Mouse (Mus musculus): Measurements from ENCODE around the gene Adcy6. TPM values are rescaled to one million over a fixed set of nuclear protein-coding genes. Genes with fewer than 3 reads are reported as not detected.

Adcy6 gene
- polyA plus RNA-seq, 1 experiment from 2014 or later: 9.9 TPM

- WGBS: 52% methylated on average over 7 of the region's 7 CpGs
- Histone ChIP-seq H3K9me3 (replicated peaks; ENCODE audit: control insufficient read depth, low read length, poor library complexity, severe bottlenecking) (no peaks in the 10 kb centered on the region), H3K27ac (ENCODE audit: low read length) (no peak overlapping the region), H3K4me3 (ENCODE audit: low read depth, low read length) (no peak overlapping the region), H3K4me1 (ENCODE audit: control insufficient read depth, insufficient read depth, low read length) (no peaks in the 10 kb centered on the region), H3K36me3 (ENCODE audit: control insufficient read depth, insufficient read depth, low read length) (no peaks in the 10 kb centered on the region), H3K4me2 (ENCODE audit: low read length) (no peak overlapping the region), H3K9ac (ENCODE audit: low read depth, low read length) (no peak overlapping the region), H3K27me3 (ENCODE audit: control insufficient read depth, insufficient read depth, low read depth, low read length) (no peaks in the 10 kb centered on the region)
- ATAC-seq: no peak
Observed at GRCm38 (mm10) chr15:98585421-98585820, 24.5 kb downstream of the Adcy6 start.

GRCm38 (mm10) chr15:98582996-98583395 lies 26.9 kb downstream of the Adcy6 start:
- 82% methylated on average over 8 of the region's 8 CpGs for WGBS
- Histone ChIP-seq H3K9ac (ENCODE audit: low read depth, low read length) (no peak overlapping the region), H3K4me2 (ENCODE audit: low read length) (no peak overlapping the region), H3K4me1 (ENCODE audit: control insufficient read depth, insufficient read depth, low read length) (no peaks in the 10 kb centered on the region), H3K4me3 (ENCODE audit: low read depth, low read length) (no peak overlapping the region), H3K27me3 (ENCODE audit: control insufficient read depth, insufficient read depth, low read depth, low read length) (no peaks in the 10 kb centered on the region), H3K36me3 (ENCODE audit: control insufficient read depth, insufficient read depth, low read length) (no peaks in the 10 kb centered on the region), H3K9me3 (replicated peaks; ENCODE audit: control insufficient read depth, low read length, poor library complexity, severe bottlenecking) (no peaks in the 10 kb centered on the region), H3K27ac (ENCODE audit: low read length) (no peak overlapping the region)
- ATAC-seq: no peak

- H3K9me3 ChIP-seq (replicated peaks; ENCODE audit: control insufficient read depth, low read length, poor library complexity, severe bottlenecking): no peaks in the 10 kb centered on the region
Observed at GRCm38 (mm10) chr15:98582410-98582809, 27.5 kb downstream of the Adcy6 start.

GRCm38 (mm10) chr15:98579795-98580464 lies 29.9 kb downstream of the Adcy6 start:
- no peak overlapping the region for H3K9ac ChIP-seq (ENCODE audit: low read depth, low read length)
- no peak overlapping the region for H3K4me2 ChIP-seq (ENCODE audit: low read length)
- no peaks in the 10 kb centered on the region for H3K36me3 ChIP-seq (ENCODE audit: control insufficient read depth, insufficient read depth, low read length)
- no peaks in the 10 kb centered on the region for H3K27me3 ChIP-seq (ENCODE audit: control insufficient read depth, insufficient read depth, low read depth, low read length)
- WGBS: 39% methylated on average over 5 of the region's 5 CpGs
- no peaks in the 10 kb centered on the region for H3K9me3 ChIP-seq (replicated peaks; ENCODE audit: control insufficient read depth, low read length, poor library complexity, severe bottlenecking)
- H3K27ac ChIP-seq (ENCODE audit: low read length): no peak overlapping the region
- no peaks in the 10 kb centered on the region for H3K4me1 ChIP-seq (ENCODE audit: control insufficient read depth, insufficient read depth, low read length)
- no peak overlapping the region for H3K4me3 ChIP-seq (ENCODE audit: low read depth, low read length)
- ATAC-seq: peak; percentile 77

More at GRCm38 (mm10) chr15:98582410-98582809, 27.5 kb downstream of the Adcy6 start:
- ATAC-seq: no peak
- Histone ChIP-seq H3K27ac (ENCODE audit: low read length) (no peak overlapping the region), H3K27me3 (ENCODE audit: control insufficient read depth, insufficient read depth, low read depth, low read length) (no peaks in the 10 kb centered on the region), H3K4me3 (ENCODE audit: low read depth, low read length) (no peak overlapping the region), H3K9ac (ENCODE audit: low read depth, low read length) (no peak overlapping the region), H3K4me2 (ENCODE audit: low read length) (no peak overlapping the region), H3K36me3 (ENCODE audit: control insufficient read depth, insufficient read depth, low read length) (no peaks in the 10 kb centered on the region), H3K4me1 (ENCODE audit: control insufficient read depth, insufficient read depth, low read length) (no peaks in the 10 kb centered on the region)
- WGBS: 79% methylated on average over 8 of the region's 8 CpGs

GRCm38 (mm10) chr15:98579310-98579709 lies 30.6 kb downstream of the Adcy6 start:
- no peak for ATAC-seq
- Histone ChIP-seq H3K27ac (ENCODE audit: low read length) (no peak overlapping the region), H3K4me3 (ENCODE audit: low read depth, low read length) (no peak overlapping the region), H3K4me2 (ENCODE audit: low read length) (no peak overlapping the region), H3K36me3 (ENCODE audit: control insufficient read depth, insufficient read depth, low read length) (no peaks in the 10 kb centered on the region), H3K9me3 (replicated peaks; ENCODE audit: control insufficient read depth, low read length, poor library complexity, severe bottlenecking) (no peaks in the 10 kb centered on the region), H3K4me1 (ENCODE audit: control insufficient read depth, insufficient read depth, low read length) (no peaks in the 10 kb centered on the region), H3K27me3 (ENCODE audit: control insufficient read depth, insufficient read depth, low read depth, low read length) (no peaks in the 10 kb centered on the region), H3K9ac (ENCODE audit: low read depth, low read length) (no peak overlapping the region)
- WGBS: 77% methylated on average over 2 of the region's 2 CpGs

- Histone ChIP-seq H3K9me3 (replicated peaks; ENCODE audit: control insufficient read depth, low read length, poor library complexity, severe bottlenecking) (no peaks in the 10 kb centered on the region), H3K4me2 (ENCODE audit: low read length) (no peak overlapping the region), H3K9ac (ENCODE audit: low read depth, low read length) (no peak overlapping the region), H3K4me1 (ENCODE audit: control insufficient read depth, insufficient read depth, low read length) (peaks cover 8% of the 10 kb centered on the region), H3K27ac (ENCODE audit: low read length) (no peak overlapping the region), H3K4me3 (ENCODE audit: low read depth, low read length) (no peak overlapping the region), H3K27me3 (ENCODE audit: control insufficient read depth, insufficient read depth, low read depth, low read length) (no peaks in the 10 kb centered on the region), H3K36me3 (ENCODE audit: control insufficient read depth, insufficient read depth, low read length) (no peaks in the 10 kb centered on the region)
- no peak for ATAC-seq
- WGBS: 77% methylated on average over 4 of the region's 4 CpGs
Observed at GRCm38 (mm10) chr15:98573293-98573692, 36.6 kb downstream of the Adcy6 start.

GRCm38 (mm10) chr15:98570873-98571538 lies 38.9 kb downstream of the Adcy6 start, which contains the start of the genes Ccnt1 and 4930415O20Rik:
Gene Ccnt1, minus strand, starts transcription at chr15:98570923.
Gene 4930415O20Rik, plus strand, starts transcription at chr15:98571004.
- Histone ChIP-seq H3K27ac (ENCODE audit: low read length) (no peak within 1 kb of the TSS), H3K27me3 (ENCODE audit: control insufficient read depth, insufficient read depth, low read depth, low read length) (no peaks in the 10 kb centered on the region), H3K36me3 (ENCODE audit: control insufficient read depth, insufficient read depth, low read length) (no peaks in the 10 kb centered on the region), H3K4me3 (ENCODE audit: low read depth, low read length) (no peak within 1 kb of the TSS), H3K4me2 (ENCODE audit: low read length) (no peak within 1 kb of the TSS), H3K4me1 (ENCODE audit: control insufficient read depth, insufficient read depth, low read length) (peaks cover 12% of the 10 kb centered on the region), H3K9ac (ENCODE audit: low read depth, low read length) (no peak within 1 kb of the TSS), H3K9me3 (replicated peaks; ENCODE audit: control insufficient read depth, low read length, poor library complexity, severe bottlenecking) (no peaks in the 10 kb centered on the region)
- no peak for ATAC-seq
- 85% methylated on average over 10 of the region's 10 CpGs for WGBS

GRCm38 (mm10) chr15:98569795-98570365 lies 40.0 kb downstream of the Adcy6 start:
- Histone ChIP-seq H3K4me2 (ENCODE audit: low read length) (no peak overlapping the region), H3K9me3 (replicated peaks; ENCODE audit: control insufficient read depth, low read length, poor library complexity, severe bottlenecking) (no peaks in the 10 kb centered on the region), H3K27ac (ENCODE audit: low read length) (no peak overlapping the region), H3K36me3 (ENCODE audit: control insufficient read depth, insufficient read depth, low read length) (no peaks in the 10 kb centered on the region), H3K4me1 (ENCODE audit: control insufficient read depth, insufficient read depth, low read length) (peaks cover 24% of the 10 kb centered on the region), H3K9ac (ENCODE audit: low read depth, low read length) (no peak overlapping the region), H3K27me3 (ENCODE audit: control insufficient read depth, insufficient read depth, low read depth, low read length) (no peaks in the 10 kb centered on the region), H3K4me3 (ENCODE audit: low read depth, low read length) (no peak overlapping the region)
- no peak for ATAC-seq
- 89% methylated on average over 4 of the region's 4 CpGs for WGBS

- H3K9me3 ChIP-seq (replicated peaks; ENCODE audit: control insufficient read depth, low read length, poor library complexity, severe bottlenecking): no peaks in the 10 kb centered on the region
- no peak overlapping the region for H3K27ac ChIP-seq (ENCODE audit: low read length)
- ATAC-seq: no peak
- 69% methylated on average over 7 of the region's 7 CpGs for WGBS
- H3K27me3 ChIP-seq (ENCODE audit: control insufficient read depth, insufficient read depth, low read depth, low read length): no peaks in the 10 kb centered on the region
- peak overlapping the region; percentile 98; the same call in 1 of the 2 replicates for H3K4me3 ChIP-seq (ENCODE audit: low read depth, low read length)
- H3K4me2 ChIP-seq (ENCODE audit: low read length): peak overlapping the region; percentile 75
- no peaks in the 10 kb centered on the region for H3K36me3 ChIP-seq (ENCODE audit: control insufficient read depth, insufficient read depth, low read length)
- peaks cover 28% of the 10 kb centered on the region for H3K4me1 ChIP-seq (ENCODE audit: control insufficient read depth, insufficient read depth, low read length)
- H3K9ac ChIP-seq (ENCODE audit: low read depth, low read length): peak overlapping the region; percentile 67
Observed at GRCm38 (mm10) chr15:98569216-98569615, 40.7 kb downstream of the Adcy6 start.
